Mouse (Mus musculus) lung, postnatal 36 days (tissue): ENCODE data around the gene Ghrhr.

Source experiments
- DNase-seq: peaks from one replicate; pipeline ENCODE4 v3.0.0; 2022; ENCODE audit warnings: mixed read lengths

Ghrhr gene

DNA sequence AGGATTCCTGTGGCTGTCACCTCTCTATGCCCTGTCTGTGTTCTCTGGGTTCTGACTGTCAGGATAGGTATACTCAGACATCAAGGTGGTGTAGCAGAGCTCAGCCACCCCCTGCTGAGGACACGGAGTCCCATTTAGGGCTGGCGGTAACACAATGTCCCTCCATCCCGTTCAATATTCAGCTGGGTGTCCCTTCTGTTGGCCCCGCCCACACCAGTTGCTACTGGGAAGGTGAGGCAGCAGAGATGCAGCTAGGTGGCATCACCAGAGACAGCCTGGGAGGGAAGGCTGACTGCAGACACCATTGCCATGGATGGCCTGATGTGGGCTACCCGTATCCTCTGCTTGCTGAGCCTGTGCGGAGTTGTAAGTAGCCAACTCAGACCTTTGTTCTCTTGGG lies at the start of gene Ghrhr:
Gene Ghrhr, plus strand, starts transcription at position 220 of the 400 bp plus-strand sequence.
- no peak for DNase-seq

DNA sequence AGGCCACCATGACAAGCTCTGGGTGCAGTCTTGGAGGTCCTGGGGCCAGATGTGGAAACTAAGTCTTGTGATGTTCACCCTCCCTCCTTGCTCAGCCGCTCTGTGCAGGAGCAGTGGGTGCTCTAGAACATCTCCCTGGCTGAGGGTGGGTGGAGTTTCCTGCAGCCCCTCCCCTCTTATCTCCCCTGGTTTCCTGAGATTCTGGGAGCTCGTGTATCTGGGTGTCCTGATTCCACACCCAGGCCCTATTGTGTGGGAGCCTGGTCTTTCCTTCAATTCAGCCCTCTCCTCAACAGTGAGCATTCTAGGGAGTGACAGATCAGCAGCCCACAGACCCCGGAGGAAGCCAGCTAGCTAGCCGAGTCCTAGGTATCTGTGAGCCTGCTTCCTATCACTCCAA lies 49.8 kb upstream of the Ghrhr start:
- peak; percentile 88 for DNase-seq

DNA sequence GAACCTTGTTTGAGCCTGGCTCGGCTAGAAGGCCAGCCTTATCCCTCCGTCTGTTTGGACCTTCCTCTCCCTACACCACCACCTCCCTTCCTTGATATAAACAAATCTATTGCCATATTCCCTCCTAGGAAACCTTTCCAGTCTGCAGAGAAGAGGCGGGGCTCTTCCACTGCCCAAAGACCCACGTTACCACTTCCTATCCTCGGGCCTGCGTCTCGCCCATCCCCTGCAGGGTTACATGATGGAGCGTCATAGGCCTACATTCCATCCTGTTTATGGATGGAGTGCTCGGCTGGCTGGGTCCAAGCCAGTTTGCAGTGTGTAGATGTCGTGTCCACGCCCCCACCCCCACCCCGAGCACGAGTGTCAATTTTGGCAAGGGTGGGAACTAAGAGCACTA lies 48.8 kb upstream of the Ghrhr start:
- peak; percentile 85 for DNase-seq

DNA sequence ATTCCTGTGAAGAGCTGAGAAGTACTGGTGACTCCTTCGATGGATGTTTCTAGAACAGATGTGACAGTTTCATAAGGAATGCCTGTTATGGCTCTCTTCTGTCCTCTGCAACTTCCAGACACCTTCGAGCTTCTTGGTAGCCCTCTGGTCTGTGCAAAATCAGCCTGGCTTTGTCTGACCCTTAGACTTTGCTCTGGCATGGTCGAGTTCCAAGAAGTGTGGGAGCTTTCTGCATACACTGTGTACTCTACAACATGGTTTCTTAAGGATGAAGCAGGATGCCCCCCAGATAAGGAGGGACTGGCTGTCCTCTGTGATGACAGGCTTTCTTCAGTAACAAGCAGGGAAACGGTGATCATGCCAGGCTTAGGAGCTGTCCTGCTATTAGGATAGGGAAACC lies 47.9 kb upstream of the Ghrhr start:
- no peak for DNase-seq

DNA sequence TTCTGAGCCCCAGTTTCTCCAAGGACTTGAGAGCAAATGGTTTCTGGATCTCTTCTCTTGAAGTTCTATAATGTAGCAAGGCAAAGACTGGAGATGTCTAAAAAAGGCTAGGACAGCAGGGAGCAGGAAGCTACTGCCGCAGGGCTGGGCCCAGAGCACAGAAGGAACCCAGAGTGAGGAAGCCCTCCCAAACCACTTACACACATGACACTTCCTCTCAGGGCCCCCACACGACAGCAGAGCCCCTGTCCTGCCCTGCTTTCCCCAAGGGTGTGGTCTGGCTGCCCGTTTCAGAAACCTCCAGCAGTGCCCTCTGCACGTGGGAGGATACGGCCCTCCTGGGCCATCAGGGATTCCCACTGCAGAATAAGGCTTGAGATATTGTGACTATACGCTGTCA lies 44.8 kb upstream of the Ghrhr start:
- peak; percentile 53 for DNase-seq

DNA sequence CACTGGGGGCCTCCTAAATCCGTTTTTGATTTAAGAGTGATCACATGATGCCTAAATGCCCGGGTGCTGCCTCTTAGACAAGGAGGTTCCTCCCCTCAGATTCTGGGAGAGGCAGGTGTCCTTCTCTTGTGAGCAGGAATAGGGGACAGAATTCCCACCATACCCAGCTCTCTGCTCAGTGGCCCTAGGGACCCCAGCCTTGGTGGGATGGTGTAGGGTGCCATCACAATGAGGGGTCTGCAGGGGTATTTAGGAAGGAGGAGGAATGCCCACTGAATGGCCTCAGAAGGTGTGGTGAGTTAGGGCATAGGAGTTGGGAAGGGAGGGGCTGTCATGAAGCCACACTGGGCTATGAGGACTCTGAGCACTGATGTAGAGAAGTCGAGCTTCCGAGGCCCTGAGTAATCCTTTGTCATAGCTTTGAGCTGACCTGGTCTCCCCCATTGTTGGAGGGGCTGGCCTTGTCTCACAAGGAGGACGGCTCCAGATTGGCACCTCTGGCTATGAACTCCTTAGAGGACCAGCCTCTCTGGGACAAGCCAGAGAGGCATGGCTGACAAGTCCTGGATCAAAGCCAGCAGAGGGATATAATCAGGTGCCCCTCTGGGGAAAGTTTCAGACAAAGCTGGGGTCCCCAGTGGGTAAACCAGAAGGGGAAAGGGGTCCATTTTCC lies 43.9 kb upstream of the Ghrhr start:
- no peak for DNase-seq

DNA sequence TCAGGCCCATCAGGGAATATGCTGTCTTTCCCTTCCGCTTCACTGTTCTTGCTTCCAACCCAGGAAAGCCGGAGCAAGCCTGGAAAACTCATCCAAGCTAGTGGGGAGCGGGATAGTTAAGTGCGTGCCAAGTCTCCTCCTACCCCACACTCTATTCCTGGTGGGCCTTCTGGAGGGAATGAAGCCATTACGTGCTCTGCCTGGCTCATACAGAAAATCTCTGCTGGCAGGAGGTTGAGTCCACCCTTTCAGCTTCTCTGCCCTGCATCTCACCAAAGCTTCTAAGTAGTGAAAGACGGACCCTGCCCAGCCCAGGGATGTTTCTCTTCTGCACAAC lies 43.4 kb upstream of the Ghrhr start:
- DNase-seq, result no peak

DNA sequence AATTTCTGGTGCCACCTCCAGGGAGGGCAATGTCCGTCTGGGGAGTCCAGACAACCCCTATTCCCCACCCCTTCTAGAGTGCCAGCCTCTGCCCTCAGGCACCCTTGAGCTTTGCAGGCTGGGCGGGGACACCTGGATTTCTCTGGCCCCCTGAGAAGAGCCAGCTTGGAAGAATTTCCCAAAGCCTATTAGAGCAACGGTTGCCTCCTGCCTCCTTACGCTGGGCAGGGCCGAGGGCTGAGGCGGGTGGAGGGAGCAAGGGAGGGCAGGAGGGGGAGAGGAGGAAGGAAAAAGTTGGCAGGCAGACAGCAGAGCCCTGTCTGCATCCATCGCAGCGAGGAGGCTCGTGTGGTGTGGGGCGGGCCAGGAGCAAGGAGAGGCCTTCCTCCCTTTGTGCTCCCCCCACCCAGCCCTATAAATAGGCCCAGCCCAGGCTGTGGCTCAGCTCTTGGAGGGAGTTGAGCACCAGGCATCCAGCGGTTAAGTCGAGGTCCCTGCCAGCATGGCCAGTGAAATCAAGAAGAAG lies 40.0 kb upstream of the Ghrhr start, which contains the start of gene Aqp1:
Gene Aqp1, plus strand, starts transcription at position 444 of the 526 bp plus-strand sequence.
- peak; percentile 89 for DNase-seq

DNA sequence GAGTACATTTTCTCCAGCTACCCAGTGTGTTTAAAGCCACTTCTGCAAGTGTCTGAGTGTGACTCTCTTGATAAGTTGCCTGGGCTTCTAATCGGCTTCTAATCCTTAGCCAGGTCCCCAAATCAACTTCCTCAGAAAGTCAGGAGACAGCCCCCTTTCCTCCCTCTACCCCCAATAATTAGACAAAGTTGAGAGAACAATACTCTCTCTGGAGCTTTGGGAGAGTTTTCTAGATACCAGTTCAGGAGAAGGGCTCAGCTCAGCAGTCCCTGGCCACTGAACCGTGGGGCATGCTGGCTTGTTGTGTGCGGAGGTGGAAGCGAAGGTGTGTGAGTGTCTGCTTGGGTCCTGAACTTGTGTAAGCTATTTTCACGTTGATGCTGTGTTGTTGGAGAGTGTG lies 38.9 kb upstream of the Ghrhr start:
- no peak for DNase-seq

DNA sequence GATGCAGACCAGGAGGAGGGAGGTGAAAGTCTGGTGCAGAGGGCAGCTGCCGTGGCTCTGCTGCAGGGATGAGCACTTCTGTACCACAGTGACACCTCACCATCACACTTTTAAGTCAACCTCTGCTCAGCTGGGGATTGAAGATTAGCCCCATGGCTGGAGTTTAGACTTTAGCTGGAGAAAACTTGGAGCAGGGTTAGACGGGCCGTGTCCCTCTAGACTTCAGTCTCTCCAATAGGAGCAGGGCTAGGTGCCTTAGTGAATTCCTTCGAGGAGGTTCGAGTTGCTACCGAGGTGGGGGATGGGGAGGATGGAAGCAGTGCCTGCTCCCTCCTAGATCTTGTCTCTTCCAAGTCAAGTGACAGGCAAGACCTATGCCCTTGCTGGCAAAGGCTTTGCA lies 38.0 kb upstream of the Ghrhr start:
- DNase-seq, result no peak

DNA sequence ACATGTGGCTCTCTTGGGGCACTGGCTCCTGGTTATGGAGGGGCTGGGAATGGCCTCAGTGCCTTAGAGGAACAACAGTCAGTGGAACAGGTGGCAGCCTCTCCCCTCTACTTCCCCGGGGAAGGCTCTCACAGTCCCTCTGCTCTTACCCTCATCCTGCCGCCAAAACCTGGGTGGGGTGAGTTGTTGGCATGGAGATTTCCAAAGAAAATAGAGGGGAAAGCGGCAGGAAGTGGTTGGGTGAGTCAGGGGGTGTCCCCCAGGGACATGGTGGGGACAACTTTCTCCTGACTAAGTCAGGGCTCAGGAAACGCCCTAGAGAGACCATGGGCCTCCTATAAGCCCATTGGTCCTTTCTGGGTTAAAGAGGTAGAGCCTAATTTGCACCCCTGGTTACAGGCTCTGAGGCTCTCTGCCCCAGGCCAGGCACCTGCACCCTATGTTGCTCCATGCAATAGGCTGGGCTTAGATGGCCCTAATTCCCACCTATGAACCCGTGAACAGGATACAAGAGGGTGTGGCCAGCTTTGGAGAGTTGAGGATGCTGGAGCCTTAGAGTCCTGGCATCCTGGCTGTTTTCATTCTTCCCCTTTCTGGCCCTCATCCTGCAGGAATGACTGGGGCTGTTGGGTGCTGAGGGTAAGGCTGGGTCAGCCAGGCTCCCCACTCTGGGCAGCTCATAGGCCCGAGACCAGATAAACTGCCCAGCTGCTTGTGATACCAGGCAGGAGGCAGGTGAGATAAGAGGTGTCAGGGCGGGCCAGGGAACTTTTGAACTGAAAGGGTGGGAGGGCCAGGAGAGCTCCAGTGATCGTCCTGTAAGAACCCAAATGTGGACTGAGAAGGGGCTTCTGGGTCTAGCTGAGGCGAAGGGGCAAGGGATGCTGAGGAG lies 36.9 kb upstream of the Ghrhr start:
- no peak for DNase-seq

DNA sequence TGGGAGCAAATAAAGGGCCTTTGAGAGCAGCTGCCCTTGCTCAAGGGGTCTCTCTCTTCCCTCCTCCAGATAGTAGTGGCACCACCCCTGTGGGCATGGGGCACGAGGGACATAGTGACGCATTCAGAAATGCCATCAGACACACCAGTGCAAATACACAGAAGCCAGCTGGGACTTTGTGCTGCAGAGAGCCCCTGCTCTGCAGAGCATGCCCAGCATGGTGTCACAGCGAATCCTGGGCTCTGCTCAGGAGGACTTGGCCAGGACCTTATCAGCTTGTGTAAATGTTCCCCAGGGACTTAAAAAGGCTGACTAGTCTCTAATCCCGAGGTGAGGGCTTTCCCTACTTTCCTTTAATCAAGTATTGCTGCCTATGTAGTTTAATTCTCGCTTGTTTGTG lies 34.4 kb upstream of the Ghrhr start:
- DNase-seq, result peak; percentile 58

DNA sequence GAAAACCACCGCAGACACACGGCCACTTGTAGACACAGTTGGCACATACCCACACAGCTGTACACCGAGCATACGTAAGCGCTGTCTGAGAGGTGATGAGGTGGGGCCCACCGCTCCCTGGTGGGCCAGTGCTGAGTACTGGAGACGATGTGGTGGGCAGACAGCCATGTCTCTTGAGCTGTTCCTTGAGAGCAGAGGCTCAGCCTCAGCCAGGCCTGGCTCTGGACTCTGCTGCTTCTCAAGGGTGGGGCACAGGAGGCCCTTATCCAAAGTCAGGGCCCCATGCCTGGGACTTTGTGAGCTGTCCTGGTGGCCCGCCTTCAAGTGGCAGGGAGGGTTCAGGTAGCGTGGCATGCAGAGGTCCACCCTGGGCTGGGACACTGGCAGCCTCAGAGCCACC lies 33.8 kb upstream of the Ghrhr start:
- peak; percentile 53 for DNase-seq

DNA sequence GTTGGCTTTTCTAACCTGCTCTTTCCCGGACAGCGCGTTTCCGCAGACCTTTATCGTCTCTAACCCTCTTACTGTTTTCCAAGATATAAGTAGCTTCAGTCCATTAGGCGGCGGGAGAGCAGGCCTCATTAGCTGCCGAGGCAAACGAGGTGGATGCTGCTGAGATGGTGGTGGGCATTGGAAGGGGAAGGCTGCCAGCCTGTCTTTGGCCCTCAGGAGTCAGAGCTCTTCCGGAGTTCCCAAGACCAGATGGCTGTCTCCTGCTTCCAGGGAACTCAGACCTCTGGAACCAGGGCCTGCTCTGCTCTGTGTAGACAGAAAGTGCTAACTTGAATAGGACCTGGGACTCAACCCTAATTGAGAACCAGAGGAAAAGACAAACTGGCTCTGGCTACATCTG lies 32.6 kb upstream of the Ghrhr start:
- DNase-seq, result no peak

DNA sequence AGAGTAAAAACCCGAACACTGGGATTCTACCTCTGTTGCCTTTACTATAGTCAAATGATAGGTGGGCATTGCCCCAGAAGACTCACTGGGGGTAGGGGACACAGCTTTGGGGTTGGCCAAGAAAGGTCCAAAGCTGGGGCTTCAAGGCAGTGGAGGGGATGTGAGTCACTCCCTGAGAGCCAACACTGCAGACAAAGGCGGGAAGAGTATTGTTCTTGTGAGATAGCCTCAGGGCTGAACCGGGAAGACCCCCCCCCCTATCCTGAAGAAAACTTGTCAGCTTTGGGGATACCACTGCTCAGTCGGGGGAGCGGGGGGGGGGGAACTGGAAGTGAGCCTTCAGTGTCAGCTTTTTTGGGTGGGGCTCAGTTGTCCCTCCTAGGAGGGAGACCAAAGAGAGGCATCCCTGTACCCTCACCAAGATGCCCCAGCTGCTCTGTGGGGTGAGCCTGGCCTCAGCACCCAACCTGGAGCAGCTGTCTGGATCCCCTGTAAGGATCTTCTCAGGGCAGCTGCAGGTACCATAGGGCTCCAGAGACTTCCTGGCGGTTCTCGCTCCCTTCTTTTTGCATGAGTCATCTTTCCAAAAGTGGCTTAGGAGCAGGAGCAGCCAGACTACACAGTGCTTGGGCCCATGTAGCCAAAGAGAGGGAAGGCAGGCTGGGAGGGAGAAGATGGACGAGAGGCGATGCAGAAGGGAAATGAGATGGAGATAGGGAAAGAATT lies 31.6 kb upstream of the Ghrhr start:
- DNase-seq, result no peak

DNA sequence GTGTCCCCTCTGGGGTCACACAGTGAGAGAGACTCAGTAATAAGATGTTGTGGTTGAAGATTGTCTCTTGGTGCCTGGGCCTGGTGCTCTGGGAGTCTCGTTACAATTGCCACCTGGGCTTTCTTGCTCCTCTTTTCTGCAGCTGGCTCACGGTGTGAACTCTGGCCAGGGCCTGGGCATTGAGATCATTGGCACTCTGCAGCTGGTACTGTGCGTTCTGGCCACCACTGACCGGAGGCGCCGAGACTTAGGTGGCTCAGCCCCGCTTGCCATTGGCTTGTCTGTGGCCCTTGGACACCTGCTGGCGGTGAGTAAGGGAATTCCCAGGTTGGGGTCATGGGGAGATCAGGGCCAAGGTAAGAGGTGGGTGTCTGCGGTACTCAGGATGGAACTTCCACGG lies 30.8 kb upstream of the Ghrhr start:
- no peak for DNase-seq

DNA sequence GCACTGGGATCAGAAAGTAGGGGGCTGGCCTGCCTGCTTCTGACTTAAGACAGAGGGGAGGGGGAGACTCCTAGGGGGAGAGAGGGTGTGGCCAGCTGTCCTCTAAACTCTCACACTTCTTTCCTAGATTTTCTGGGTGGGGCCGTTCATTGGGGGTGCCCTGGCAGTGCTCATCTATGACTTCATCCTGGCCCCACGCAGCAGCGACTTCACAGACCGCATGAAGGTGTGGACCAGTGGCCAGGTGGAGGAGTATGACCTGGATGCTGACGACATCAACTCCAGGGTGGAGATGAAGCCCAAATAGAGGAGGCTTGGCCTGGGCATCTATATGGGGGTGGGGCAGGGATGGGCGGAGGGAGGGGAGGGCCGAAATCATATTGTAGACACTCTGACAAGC lies 29.6 kb upstream of the Ghrhr start:
- DNase-seq, result no peak

DNA sequence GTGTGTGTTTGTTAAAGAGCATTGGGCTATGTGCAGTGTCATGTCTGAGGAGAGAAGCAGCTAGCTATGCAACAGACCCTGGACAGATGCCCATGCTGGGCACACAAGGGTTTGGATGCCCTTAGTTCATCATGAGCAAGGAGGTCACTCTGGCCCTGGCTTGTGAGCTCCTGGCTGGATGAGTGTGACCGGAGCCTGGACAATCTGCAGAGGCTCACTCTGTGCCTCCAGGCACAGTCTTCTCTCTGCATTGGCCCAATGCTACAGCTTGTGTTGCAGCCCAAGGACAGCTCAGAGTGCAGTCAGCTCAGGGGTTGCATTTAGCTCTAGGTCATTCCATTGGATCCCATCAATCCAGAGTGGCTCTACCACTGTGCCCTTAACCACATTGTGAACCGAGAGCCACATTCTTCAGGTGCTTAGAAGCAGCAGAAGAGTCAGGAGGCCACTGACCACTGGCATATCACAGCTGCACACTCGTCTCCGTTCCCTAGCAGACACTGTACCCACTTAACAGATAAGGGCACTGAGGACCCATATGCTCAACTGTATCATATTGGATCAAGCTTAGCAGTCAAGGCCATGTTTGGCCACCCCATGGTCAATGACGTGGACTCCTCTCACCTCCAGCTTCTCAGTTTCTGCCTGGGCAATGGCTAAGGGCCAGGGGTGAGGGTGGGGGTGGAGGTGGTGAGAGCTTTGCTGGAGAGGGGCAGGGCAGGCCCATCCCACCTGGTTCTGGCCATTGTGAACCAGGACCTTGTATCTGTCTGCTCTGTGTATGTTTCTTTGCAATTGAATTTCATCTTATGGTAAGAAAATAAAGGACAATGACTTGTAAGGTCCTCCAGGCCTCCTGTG lies 28.2 kb upstream of the Ghrhr start:
- DNase-seq, result no peak

DNA sequence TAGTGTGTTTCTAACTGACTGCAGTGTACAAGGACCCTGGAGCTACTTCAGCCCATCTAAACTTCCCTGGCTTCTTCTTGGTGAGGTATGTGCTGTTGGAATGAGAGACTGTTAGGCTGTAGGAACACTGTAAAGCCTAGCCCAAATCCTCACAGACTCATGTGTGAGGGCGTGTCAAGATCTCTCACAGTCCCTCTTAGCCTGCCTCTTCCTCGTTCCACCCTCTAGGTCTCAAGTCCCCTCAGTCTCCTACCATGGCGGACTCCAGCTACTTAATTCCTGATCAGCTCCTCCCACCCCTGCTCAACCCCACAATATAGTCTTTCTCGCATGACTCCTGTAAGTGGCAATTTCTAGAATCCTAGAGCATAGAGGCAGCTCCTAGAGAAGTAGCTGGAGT lies 26.9 kb upstream of the Ghrhr start:
- no peak for DNase-seq

DNA sequence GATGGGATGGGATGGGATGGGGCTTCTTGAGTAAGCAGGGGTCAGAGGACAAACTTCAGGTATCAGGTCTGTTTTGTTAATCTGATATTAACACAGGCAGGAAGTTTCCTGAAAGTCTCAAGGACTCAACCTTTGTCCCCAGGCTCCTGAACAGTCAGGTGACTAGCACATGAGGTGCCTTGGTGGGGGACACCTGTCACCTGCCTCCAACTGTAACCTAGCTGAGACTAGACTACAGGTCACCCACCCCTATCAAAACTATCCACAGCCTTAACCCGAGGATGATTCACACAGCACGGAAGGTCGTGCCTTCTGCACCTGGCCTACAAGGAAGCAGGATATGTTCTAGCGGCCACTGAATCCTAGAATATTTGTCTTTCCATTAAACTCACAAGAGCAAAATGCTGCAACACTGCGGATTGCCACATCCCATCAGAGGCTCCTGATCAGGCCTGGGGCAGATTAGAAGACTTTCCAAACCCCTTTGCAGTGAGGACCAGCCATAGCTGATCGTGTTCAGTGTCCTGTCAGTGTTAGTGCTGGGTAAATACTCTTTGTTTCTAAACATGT lies 25.6 kb upstream of the Ghrhr start:
- DNase-seq, result no peak

DNA sequence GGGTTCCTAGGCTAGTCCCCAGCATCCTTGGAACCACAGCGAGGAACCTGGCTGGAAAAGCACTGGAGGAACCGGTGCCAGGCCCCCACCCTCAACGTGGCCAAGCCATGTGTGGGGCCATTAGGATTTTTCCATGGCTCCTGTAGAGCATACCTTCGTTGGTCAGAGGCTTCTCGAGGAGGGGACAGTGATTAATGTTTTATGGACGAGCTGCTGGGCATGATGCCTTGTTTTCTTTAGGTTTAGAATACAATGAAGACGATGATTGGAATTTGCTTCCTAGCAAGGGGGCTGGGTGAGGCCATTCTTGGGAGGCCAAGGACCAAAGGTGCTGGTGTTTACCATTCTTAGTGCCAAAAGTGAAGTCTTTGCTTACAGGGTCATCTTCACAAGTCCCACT lies 24.4 kb upstream of the Ghrhr start:
- DNase-seq, result no peak
